Mouse (Mus musculus) neural tube, embryonic 13.5 days (tissue): ENCODE measurements around the gene Tor1aip1. TPM values are rescaled to one million over a fixed set of nuclear protein-coding genes. Genes with fewer than 3 reads are reported as not detected.

ENCODE experiments used
- ATAC-seq: fragments of 200-750 bp; cut with Nextera tagmentation; 2 replicates; pipeline ENCODE4 v1.8.0; 2017; ENCODE audit warnings: low read depth, mild to moderate bottlenecking, moderate TSS enrichment, moderate library complexity
- H3K27ac ChIP-seq: fragments of 300-500 bp; sonication (generic); replicated peaks from 2 replicates; pipeline ENCODE4 v1.5.1; 2015; ENCODE audit warnings: moderate library complexity, mild to moderate bottlenecking, inconsistent platforms
- H3K27me3 ChIP-seq: fragments of 300-500 bp; sonication (generic); 2 replicates; pipeline ENCODE4 v1.6.1; 2015; ENCODE audit warnings: mild to moderate bottlenecking, inconsistent platforms
- H3K36me3 ChIP-seq: fragments of 300-500 bp; sonication (generic); 2 replicates; pipeline ENCODE4 v1.6.1; 2015; ENCODE audit warnings: mild to moderate bottlenecking, inconsistent platforms
- H3K4me1 ChIP-seq: fragments of 300-500 bp; sonication (generic); replicated peaks from 2 replicates; pipeline ENCODE4 v1.6.1; 2015; ENCODE audit warnings: inconsistent platforms
- H3K4me2 ChIP-seq: fragments of 300-500 bp; sonication (generic); 2 replicates; pipeline ENCODE4 v1.6.1; 2015; ENCODE audit warnings: inconsistent platforms, mild to moderate bottlenecking, moderate library complexity
- H3K4me3 ChIP-seq: fragments of 300-500 bp; sonication (generic); 2 replicates; pipeline ENCODE4 v1.5.1; 2015; ENCODE audit warnings: mild to moderate bottlenecking, inconsistent platforms
- H3K9ac ChIP-seq: fragments of 300-500 bp; sonication (generic); 2 replicates; pipeline ENCODE4 v1.6.1; 2015; ENCODE audit warnings: moderate library complexity, mild to moderate bottlenecking, inconsistent platforms
- H3K9me3 ChIP-seq: fragments of 300-500 bp; sonication (generic); 2 replicates; pipeline ENCODE4 v1.6.1; 2016; ENCODE audit warnings: inconsistent platforms
- WGBS: fragments of 180-500 bp; shearing (Covaris S2); methylation state at CpG from one replicate; pipeline ENCODE4 v1.1.7; 2015; 5-methylcytosine and 5-hydroxymethylcytosine counted together
- polyA plus RNA-seq: library from polyadenylated mRNA; unstranded; fragments of >200 nt; fragmentation: Nextera tagmentation; extraction: Ambion mirVana; gene quantifications from 2 replicates; pipeline ENCODE4 v1.2.1, GENCODE M21; 2015

Gene Tor1aip1
- polyA plus RNA-seq = 24.2 and 26.5 TPM in 2 replicates

DNA sequence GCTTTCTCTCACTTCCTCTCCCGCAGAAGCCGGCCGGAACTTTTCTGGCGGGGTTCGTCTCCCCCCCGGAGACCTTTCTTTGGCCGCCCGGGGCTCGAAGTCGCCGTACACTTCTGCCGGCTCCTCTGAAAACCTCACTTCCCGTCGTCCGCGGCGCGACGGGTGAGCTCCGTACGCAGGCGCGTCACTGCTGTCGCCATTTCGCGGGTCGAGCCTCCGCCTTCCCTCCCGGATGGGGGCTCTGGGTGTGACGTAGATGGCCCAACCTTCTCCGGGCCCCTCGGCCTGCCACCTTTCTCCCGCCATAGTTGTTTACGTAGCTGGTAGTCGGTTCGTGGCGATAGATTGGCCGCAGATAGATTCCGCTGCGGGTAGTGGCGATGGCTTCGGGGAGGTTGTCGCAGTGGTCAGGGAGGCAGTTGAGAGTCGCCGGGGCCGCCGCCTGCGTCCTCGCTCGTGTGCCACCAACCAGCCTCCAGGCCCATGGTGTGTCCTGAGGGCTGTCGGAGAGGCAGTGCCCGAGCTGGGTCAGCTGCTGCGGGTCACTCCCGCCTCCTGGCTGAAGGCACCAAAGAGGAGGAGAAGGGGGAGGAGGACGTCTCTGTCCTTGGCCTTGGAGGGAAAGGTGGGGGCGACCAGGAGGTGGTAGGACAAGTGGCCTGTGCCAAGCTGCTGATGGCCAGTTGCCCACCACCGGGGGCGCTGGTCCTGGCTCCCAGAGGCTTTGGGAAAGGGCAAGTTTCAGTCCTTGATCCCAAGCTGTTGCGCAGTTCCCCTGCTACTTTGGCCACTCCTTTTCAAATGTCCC is at the start of gene Tor1aip1:
TSS of gene Tor1aip1 (minus strand) at position 551 of the 808 bp plus-strand sequence.
- H3K27ac ChIP-seq = peak within 1 kb of the TSS; percentile 99
- peak within 1 kb of the TSS; percentile 92 for H3K9ac ChIP-seq
- peak; percentile 96 for ATAC-seq
- H3K27me3 ChIP-seq = no peaks in the 10 kb centered on the region
- under 1% methylated on average over 59 of the region's 59 CpGs for WGBS
- peak within 1 kb of the TSS; percentile 68 for H3K4me2 ChIP-seq
- H3K4me1 ChIP-seq = peaks cover 16% of the 10 kb centered on the region
- no peaks in the 10 kb centered on the region for H3K9me3 ChIP-seq
- H3K36me3 ChIP-seq = peaks cover 24% of the 10 kb centered on the region
- peak within 1 kb of the TSS; percentile 86 for H3K4me3 ChIP-seq

DNA sequence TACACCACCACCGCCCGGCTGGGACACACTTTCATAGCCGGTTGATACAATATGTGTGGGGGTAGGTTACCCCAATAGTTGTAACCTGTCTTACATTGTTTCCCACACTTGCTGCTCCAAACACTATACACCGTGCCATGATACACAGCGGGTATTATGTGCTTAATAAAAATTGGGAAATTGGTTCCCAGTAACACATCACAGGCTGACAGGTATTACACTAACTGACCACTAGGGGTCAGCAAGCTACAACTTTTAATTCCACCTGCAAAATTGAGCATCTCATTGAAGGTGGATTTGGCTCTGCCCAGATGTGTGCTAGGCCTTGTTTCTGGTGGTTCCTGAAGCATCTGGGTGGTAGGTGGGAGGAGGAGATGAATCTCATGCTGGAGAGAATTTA is 49.5 kb upstream of the Tor1aip1 start:
- Histone ChIP-seq H3K27me3 (no peaks in the 10 kb centered on the region; the same call in 1 of the 2 replicates), H3K27ac (no peak overlapping the region), H3K4me1 (peaks cover 11% of the 10 kb centered on the region), H3K4me2 (no peak overlapping the region), H3K9ac (no peak overlapping the region), H3K36me3 (no peaks in the 10 kb centered on the region), H3K4me3 (no peak overlapping the region), H3K9me3 (no peaks in the 10 kb centered on the region)
- WGBS = 57% methylated on average over 5 of the region's 5 CpGs
- no peak for ATAC-seq

DNA sequence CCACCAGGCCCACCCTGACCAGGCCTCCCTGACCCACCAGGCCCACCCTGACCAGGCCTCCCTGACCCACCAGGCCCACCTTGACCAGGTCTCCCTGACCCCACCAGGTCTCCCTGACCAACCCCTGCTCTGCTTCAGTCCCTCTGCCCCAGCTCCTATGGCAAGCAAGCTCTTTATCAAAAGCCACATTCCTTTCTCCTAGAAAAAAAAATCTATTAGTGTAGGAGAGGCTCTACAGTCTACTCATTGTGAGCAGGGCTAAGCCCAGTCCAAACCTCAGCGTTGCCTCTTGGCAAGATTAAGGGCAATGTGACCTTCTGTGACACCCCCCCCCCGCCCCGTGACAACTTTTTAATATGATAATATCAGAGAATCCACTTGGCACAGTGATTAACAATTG is 48.3 kb upstream of the Tor1aip1 start:
- ATAC-seq = no peak
- WGBS = 75% methylated on average over 3 of the region's 3 CpGs
- no peaks in the 10 kb centered on the region for H3K4me1 ChIP-seq
- H3K27me3 ChIP-seq = no peaks in the 10 kb centered on the region; the same call in 1 of the 2 replicates
- H3K9ac ChIP-seq = no peak overlapping the region
- no peaks in the 10 kb centered on the region for H3K36me3 ChIP-seq
- H3K4me2 ChIP-seq = no peak overlapping the region
- H3K27ac ChIP-seq = no peak overlapping the region
- H3K4me3 ChIP-seq = no peak overlapping the region
- H3K9me3 ChIP-seq = no peaks in the 10 kb centered on the region

DNA sequence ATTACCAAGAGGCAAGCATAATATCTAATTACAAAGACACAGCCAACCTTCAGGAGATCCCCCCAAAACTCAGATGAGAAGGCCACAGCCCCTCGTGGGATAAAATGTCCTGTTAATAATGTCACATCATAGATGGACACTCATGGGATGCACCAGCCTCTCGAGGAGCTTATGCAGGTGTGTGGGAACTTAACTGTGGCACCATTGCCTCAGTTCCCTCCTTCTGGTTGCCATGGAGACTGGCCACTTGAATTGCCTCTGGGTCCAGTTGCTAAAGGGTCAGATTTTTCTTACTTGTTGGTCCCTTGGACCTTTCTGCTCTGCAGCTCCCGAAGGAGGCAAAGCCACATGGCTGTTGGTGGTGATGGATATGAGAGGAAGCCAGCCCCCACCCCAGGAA is 41.4 kb upstream of the Tor1aip1 start:
- no peaks in the 10 kb centered on the region for H3K4me1 ChIP-seq
- no peak overlapping the region for H3K27ac ChIP-seq
- WGBS = 72% methylated on average over 3 of the region's 3 CpGs
- ATAC-seq = no peak
- no peaks in the 10 kb centered on the region for H3K27me3 ChIP-seq
- H3K36me3 ChIP-seq = no peaks in the 10 kb centered on the region
- H3K9ac ChIP-seq = no peak overlapping the region
- H3K4me2 ChIP-seq = no peak overlapping the region
- no peak overlapping the region for H3K4me3 ChIP-seq
- no peaks in the 10 kb centered on the region for H3K9me3 ChIP-seq

DNA sequence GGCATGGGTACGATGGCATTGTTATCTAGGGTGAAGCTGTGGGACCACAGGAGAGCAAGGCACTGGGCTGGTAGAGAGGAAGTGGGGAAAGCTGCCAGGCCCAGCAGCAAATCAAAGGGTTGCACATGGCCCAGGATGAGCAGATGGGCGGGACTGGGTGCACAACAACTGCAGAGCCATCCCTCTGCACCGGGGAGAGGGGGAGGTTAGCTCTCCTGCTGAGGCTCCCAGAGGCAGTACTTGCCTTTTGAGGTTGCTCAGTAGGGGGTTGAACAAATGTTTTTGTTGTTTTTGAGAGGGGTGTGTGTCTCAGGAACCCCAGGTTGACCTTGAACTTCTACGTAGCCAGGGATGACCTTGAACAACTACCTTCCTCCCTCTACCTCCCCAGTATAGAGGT is 40.2 kb upstream of the Tor1aip1 start:
- Histone ChIP-seq H3K9ac (no peak overlapping the region), H3K4me3 (no peak overlapping the region), H3K4me2 (no peak overlapping the region), H3K4me1 (no peaks in the 10 kb centered on the region), H3K27ac (no peak overlapping the region), H3K27me3 (no peaks in the 10 kb centered on the region), H3K9me3 (no peaks in the 10 kb centered on the region), H3K36me3 (no peaks in the 10 kb centered on the region)
- ATAC-seq = no peak
- WGBS = 43% methylated on average over 4 of the region's 4 CpGs

DNA sequence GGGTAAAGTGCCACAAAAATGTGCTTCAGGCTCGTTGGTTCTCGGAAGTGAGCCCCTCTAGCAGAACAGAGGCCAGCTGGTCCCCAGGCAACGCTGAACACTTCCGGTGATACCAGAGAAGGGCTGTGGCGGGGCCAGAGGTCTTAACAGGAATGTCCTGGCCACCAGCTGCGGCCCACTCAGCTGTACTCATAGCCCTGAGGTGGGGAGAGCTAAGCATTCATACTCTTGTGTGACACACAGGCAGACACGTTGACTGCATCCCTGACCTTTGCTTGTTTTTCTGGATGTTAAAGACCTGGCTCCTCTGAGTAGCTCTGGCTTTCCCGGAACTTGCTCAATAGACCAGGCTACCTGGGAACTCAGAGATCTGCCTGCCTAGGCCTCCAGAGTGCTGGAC is 38.3 kb upstream of the Tor1aip1 start:
- 51% methylated on average over 8 of the region's 8 CpGs for WGBS
- Histone ChIP-seq H3K9me3 (no peaks in the 10 kb centered on the region), H3K4me1 (no peaks in the 10 kb centered on the region), H3K27ac (no peak overlapping the region), H3K4me2 (no peak overlapping the region), H3K4me3 (no peak overlapping the region), H3K36me3 (no peaks in the 10 kb centered on the region), H3K9ac (no peak overlapping the region), H3K27me3 (no peaks in the 10 kb centered on the region)
- ATAC-seq = no peak

DNA sequence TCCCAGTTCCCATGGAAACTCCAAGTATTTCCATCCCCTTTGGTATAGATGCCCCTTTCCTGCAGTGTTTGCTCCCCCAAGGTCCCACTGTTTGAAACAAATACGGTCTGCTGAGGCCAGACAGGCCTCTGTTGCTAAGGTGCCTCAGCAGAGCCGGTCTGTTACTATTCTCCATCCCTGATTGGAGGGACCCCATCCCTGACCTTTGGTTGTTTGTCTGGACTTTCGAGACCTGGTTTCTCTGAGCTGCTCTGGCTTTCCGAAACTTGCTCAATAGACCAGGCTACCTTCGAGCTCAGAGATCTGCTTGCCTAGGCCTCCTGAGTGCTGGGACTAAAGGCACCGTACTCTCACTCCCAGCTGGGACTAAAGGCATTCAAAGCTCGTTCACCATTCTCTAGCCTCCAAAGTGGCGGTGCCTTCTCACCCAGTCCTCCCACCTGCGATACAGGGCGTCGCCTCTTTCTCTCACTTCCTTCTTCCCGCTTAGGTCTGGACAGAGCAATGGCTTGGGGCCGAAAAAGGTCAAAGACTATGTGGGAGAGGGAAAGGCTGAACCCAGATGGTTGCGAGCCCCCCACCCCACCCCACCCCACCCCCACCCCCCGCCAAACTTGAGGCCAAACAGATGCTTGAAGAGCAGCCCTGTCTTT is 37.0 kb upstream of the Tor1aip1 start:
- Histone ChIP-seq H3K9ac (no peak overlapping the region), H3K36me3 (0 out of 2 replicates have a peak, but pooled peaks cover 5% of the 10 kb centered on the region), H3K27me3 (no peaks in the 10 kb centered on the region), H3K4me1 (no peaks in the 10 kb centered on the region), H3K4me3 (no peak overlapping the region), H3K27ac (no peak overlapping the region), H3K4me2 (no peak overlapping the region), H3K9me3 (no peaks in the 10 kb centered on the region)
- no peak for ATAC-seq
- 69% methylated on average over 15 of the region's 15 CpGs for WGBS

DNA sequence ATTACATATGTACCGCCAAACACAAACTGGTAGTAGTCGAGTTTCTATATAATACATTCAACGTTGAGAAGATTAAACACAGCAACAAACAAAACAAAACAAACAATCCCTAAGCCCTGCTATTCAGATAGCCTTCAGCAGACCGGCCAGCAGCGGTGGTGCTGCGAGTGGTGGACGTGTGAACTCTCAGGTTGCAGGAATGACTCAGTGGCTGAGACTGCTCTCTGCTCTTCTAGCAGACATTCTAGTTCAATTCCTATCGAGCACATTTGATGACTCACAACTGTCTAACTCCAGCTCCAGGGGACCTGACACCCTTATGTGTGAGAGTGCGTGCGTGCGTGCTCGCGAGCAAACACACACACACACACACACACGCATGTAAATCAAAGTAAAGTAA is 33.8 kb upstream of the Tor1aip1 start:
- 88% methylated on average over 14 of the region's 14 CpGs for WGBS
- Histone ChIP-seq H3K9ac (no peak overlapping the region), H3K4me2 (no peak overlapping the region), H3K27ac (no peak overlapping the region), H3K27me3 (no peaks in the 10 kb centered on the region), H3K9me3 (no peaks in the 10 kb centered on the region), H3K4me3 (no peak overlapping the region), H3K4me1 (no peaks in the 10 kb centered on the region), H3K36me3 (peaks cover 15% of the 10 kb centered on the region)
- no peak for ATAC-seq

DNA sequence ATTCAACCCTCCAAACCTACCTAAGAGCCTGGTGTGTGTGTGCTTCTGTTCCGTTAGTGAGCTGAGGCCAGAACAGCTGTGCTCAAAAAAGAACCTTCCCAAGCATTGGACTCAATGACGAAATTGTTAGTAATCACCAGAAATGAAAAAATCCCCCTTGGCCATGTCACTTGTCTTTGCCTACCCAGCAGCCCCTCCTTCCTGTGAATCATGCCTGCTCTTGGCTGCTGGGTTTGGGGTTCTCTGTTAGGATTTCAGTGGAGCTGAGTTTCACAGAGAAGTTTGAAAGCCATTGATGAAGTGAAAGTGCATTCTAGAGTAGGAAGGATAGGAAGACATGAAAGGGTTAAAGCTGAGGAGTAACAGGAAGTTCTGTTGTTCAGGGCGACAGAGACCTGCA is 29.9 kb upstream of the Tor1aip1 start:
- WGBS = 61% methylated on average over 3 of the region's 3 CpGs
- Histone ChIP-seq H3K36me3 (peaks cover 48% of the 10 kb centered on the region), H3K4me2 (no peak overlapping the region)

DNA sequence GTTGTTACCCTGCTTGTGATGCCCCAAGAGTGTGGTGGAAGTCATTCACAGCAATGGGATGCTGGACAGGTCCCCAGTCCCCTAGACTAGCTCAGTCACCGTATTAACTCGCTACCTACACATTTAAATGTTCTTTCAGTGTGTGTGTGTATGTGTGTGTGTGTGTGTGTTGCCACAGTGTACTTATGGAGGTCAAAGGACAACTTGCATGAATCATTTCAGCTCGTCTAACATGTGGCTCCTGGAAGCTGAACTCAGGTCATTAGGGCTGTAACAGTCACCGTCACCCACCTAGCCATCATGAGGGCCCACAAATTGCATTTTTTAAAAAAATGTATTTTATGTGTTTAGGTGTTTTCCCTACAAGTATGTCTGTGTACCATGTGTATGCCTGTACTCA is 25.9 kb upstream of the Tor1aip1 start:
- Histone ChIP-seq H3K9ac (no peak overlapping the region), H3K9me3 (no peaks in the 10 kb centered on the region), H3K36me3 (peaks cover 54% of the 10 kb centered on the region), H3K4me1 (no peaks in the 10 kb centered on the region), H3K27ac (no peak overlapping the region), H3K4me2 (no peak overlapping the region), H3K4me3 (no peak overlapping the region), H3K27me3 (no peaks in the 10 kb centered on the region)
- no peak for ATAC-seq
- WGBS = 91% methylated on average over 4 of the region's 4 CpGs

More for the DNA sequence above, 29.9 kb upstream of the Tor1aip1 start:
- Histone ChIP-seq H3K27me3 (no peaks in the 10 kb centered on the region), H3K4me1 (no peaks in the 10 kb centered on the region), H3K9ac (no peak overlapping the region), H3K4me3 (no peak overlapping the region), H3K9me3 (no peaks in the 10 kb centered on the region), H3K27ac (no peak overlapping the region)
- ATAC-seq = no peak

DNA sequence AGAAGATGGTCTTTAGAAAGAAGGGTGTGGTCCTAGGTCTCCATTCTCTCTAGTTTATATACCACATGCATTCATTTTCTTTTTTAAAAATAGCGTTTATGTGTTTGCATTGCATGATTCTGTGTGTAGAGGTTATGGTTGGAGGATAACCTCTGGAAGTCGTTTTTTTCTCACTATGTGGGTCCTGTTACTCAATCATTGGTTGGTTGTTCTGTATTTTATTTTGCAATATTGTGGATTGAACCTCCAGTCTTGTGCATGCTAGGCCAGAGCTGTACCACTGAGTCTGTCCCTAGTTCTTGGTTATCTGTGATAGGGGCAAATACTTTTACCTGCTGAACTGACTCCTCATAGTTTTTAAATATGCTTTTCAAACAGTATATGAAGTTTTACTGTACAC is 21.9 kb upstream of the Tor1aip1 start:
- 87% methylated on average over 2 of the region's 2 CpGs for WGBS
- H3K9ac ChIP-seq = no peak overlapping the region
- H3K36me3 ChIP-seq = peaks cover 37% of the 10 kb centered on the region
- no peaks in the 10 kb centered on the region for H3K27me3 ChIP-seq
- no peak for ATAC-seq
- H3K4me2 ChIP-seq = no peak overlapping the region
- H3K4me3 ChIP-seq = no peak overlapping the region
- no peaks in the 10 kb centered on the region for H3K4me1 ChIP-seq
- no peaks in the 10 kb centered on the region for H3K9me3 ChIP-seq
- no peak overlapping the region for H3K27ac ChIP-seq

DNA sequence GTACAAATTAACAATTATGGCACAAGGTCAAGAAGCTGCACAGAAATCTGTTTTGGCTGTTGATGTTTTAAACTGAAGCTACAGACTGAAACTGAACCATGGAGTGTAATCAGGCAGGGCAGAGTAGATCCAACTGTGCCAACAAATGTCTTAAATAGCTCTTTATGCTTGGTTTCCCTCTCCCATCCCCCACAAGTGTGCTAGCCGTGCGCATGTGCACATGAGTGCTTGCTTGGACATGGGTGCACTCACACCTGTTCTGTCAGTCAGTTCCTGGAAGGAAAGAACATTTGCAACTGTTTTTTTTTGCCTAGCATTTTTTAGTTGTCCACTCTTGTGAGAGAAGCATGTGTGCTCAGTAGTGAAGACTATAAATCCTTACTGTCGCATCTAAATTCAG is 10.4 kb upstream of the Tor1aip1 start:
- no peak overlapping the region for H3K27ac ChIP-seq
- no peak for ATAC-seq
- H3K9ac ChIP-seq = no peak overlapping the region
- H3K9me3 ChIP-seq = no peaks in the 10 kb centered on the region
- WGBS = 83% methylated on average over 3 of the region's 3 CpGs
- H3K4me3 ChIP-seq = no peak overlapping the region
- H3K36me3 ChIP-seq = peaks cover 54% of the 10 kb centered on the region
- H3K4me1 ChIP-seq = peaks cover 26% of the 10 kb centered on the region
- no peaks in the 10 kb centered on the region for H3K27me3 ChIP-seq
- H3K4me2 ChIP-seq = no peak overlapping the region
